11 mouse cellular contexts compared by ENCODE assay signal in genomic region chr11:46089081-46089713, GRCm38 (mm10). TPM values are rescaled to one million over a fixed set of nuclear protein-coding genes. Genes with fewer than 3 reads are reported as not detected.
DNase-seq lines count a peak whose midpoint lies in the region; ATAC-seq and TF ChIP-seq lines count a peak whose summit lies in the region.
"Had no signal": no experiment of that assay in that cellular context is flagged by ENCODE, and none has a peak within 500 bp of the region (broad histone marks: within the 10 kb centered on the region; RNA-seq: fewer than 3 reads in every experiment).

No protein-coding gene starts in this region.

- no peak overlapping the region for H3K4me3 ChIP-seq in heart, embryonic 12.5 days
- H3K4me3 ChIP-seq in embryonic fibroblast, embryonic 13.5 days (ENCODE audit: insufficient read depth, low read length): no peak overlapping the region
- no peak overlapping the region for H3K4me3 ChIP-seq in liver, embryonic 11.5 days (ENCODE audit: low read depth, low read length)
- no peak overlapping the region for H3K4me3 ChIP-seq in midbrain, embryonic 14.5 days (replicated peaks; ENCODE audit: low read depth, low read length)
- H3K4me3 ChIP-seq: embryonic facial prominence, embryonic 13.5 days; hindbrain, embryonic 13.5 days; midbrain, embryonic 10.5 days had no signal

- H3K4me1 ChIP-seq in heart, embryonic 12.5 days (replicated peaks): peaks cover 74% of the 10 kb centered on the region
- peaks cover 33% of the 10 kb centered on the region for H3K4me1 ChIP-seq in embryonic fibroblast, embryonic 13.5 days (ENCODE audit: control insufficient read depth, insufficient read depth, low read length)
- H3K4me1 ChIP-seq in liver, embryonic 11.5 days (replicated peaks; ENCODE audit: control insufficient read depth, insufficient read depth, low read length): peaks cover 34% of the 10 kb centered on the region
- H3K4me1 ChIP-seq in midbrain, embryonic 14.5 days (ENCODE audit: control insufficient read depth, insufficient read depth, low read length): no peaks in the 10 kb centered on the region

- DNase-seq in heart, postnatal 36 days: no peak
- DNase-seq in 3T3-L1 (ENCODE audit: low read depth, low spot score): peak; percentile 23
- no peak for DNase-seq in liver, embryonic 11.5 days (ENCODE audit: low spot score)
- DNase-seq in midbrain, embryonic 14.5 days: no peak
- DNase-seq in testis, postnatal 14 days (ENCODE audit: low spot score): no peak
- no peak for DNase-seq in left cerebral cortex, adult 18-20 months (ENCODE audit: low spot score in 2 of 2)

- ATAC-seq in heart, embryonic 12.5 days (ENCODE audit: insufficient number of reproducible peaks, low FRiP score): peak; percentile 49
- 0 out of 2 replicates have a peak, but pooled peaks have one; percentile 19 for ATAC-seq in liver, embryonic 11.5 days (replicated peaks; ENCODE audit: low FRiP score)
- ATAC-seq in midbrain, embryonic 14.5 days (ENCODE audit: low FRiP score, low TSS enrichment): no peak

- H3K4me2 ChIP-seq in heart, embryonic 12.5 days: no peak overlapping the region
- H3K4me2 ChIP-seq in liver, embryonic 11.5 days: no peak overlapping the region
- H3K4me2 ChIP-seq in midbrain, embryonic 14.5 days (ENCODE audit: low read length): no peak overlapping the region
- H3K4me2 ChIP-seq: embryonic facial prominence, embryonic 13.5 days; hindbrain, embryonic 13.5 days had no signal

- intact Hi-C loops in heart, postnatal 36 days (cut with DNase I): no loop called here

- TF ChIP-seq CTCF in embryonic fibroblast, embryonic 13.5 days (IDR thresholded peaks at IDR 0.05; ENCODE audit: borderline replicate concordance, insufficient read depth, low read length): no peak

- peaks cover 38% of the 10 kb centered on the region for H3K36me3 ChIP-seq in heart, embryonic 12.5 days
- no peaks in the 10 kb centered on the region for H3K36me3 ChIP-seq in liver, embryonic 11.5 days (ENCODE audit: control insufficient read depth, insufficient read depth, low read length)
- no peaks in the 10 kb centered on the region for H3K36me3 ChIP-seq in midbrain, embryonic 14.5 days (ENCODE audit: control insufficient read depth, insufficient read depth, low read length)
- H3K36me3 ChIP-seq: midbrain, embryonic 10.5 days had no signal

- peak overlapping the region; percentile 65 for H3K27ac ChIP-seq in heart, embryonic 12.5 days (ENCODE audit: poor library complexity, severe bottlenecking)
- H3K27ac ChIP-seq in embryonic fibroblast, embryonic 13.5 days (ENCODE audit: insufficient read depth, low read length): peak overlapping the region; percentile 83
- H3K27ac ChIP-seq in liver, embryonic 11.5 days (ENCODE audit: low read depth, low read length): peak overlapping the region; percentile 11
- H3K27ac ChIP-seq in midbrain, embryonic 14.5 days (replicated peaks; ENCODE audit: low read depth, low read length): no peak overlapping the region
- H3K27ac ChIP-seq: embryonic facial prominence, embryonic 13.5 days; hindbrain, embryonic 13.5 days; midbrain, embryonic 10.5 days had no signal

- no peak for TF ChIP-seq POLR2A in embryonic fibroblast, embryonic 13.5 days (IDR thresholded peaks at IDR 0.05; ENCODE audit: low read depth, low read length)

- WGBS in heart, embryonic 12.5 days: 51% methylated on average over 4 of the region's 4 CpGs
- 48% methylated on average over 4 of the region's 4 CpGs for WGBS in liver, embryonic 11.5 days
- 86% methylated on average over 4 of the region's 4 CpGs for WGBS in midbrain, embryonic 14.5 days

- no peaks in the 10 kb centered on the region for H3K27me3 ChIP-seq in heart, embryonic 12.5 days (replicated peaks)
- H3K27me3 ChIP-seq in liver, embryonic 11.5 days (replicated peaks; ENCODE audit: control insufficient read depth, insufficient read depth, low read length): no peaks in the 10 kb centered on the region
- no peaks in the 10 kb centered on the region for H3K27me3 ChIP-seq in midbrain, embryonic 14.5 days (ENCODE audit: control insufficient read depth, insufficient read depth, low read length)
- H3K27me3 ChIP-seq: embryonic facial prominence, embryonic 13.5 days; hindbrain, embryonic 13.5 days had no signal

- no peak overlapping the region for H3K9ac ChIP-seq in heart, embryonic 12.5 days
- H3K9ac ChIP-seq in liver, embryonic 11.5 days (ENCODE audit: low read depth, low read length): no peak overlapping the region
- H3K9ac ChIP-seq in midbrain, embryonic 14.5 days (replicated peaks; ENCODE audit: low read length): no peak overlapping the region
- H3K9ac ChIP-seq: embryonic facial prominence, embryonic 13.5 days; hindbrain, embryonic 13.5 days had no signal

- H3K9me3 ChIP-seq in heart, embryonic 12.5 days (replicated peaks): no peaks in the 10 kb centered on the region
- H3K9me3 ChIP-seq in liver, embryonic 11.5 days (ENCODE audit: control insufficient read depth, low read length): no peaks in the 10 kb centered on the region
- H3K9me3 ChIP-seq in midbrain, embryonic 14.5 days (ENCODE audit: control insufficient read depth, low read length): no peaks in the 10 kb centered on the region
- H3K9me3 ChIP-seq: embryonic facial prominence, embryonic 13.5 days; hindbrain, embryonic 13.5 days; midbrain, embryonic 10.5 days had no signal

RNA-seq across cellular contexts. Expression of gene Adam19, which starts 33.4 kb away (rescaled TPM):
- 44.2 and 48.3 TPM in 2 replicates for polyA plus RNA-seq in heart, embryonic 12.5 days (2016; fragmentation: Nextera tagmentation; extraction: Ambion mirVana)
- 10 to 100 TPM; 21.2 to 49.2 TPM for total RNA-seq in heart, postnatal 36 days (2021)
- 91.6 and 111 TPM in 2 replicates for polyA plus RNA-seq in embryonic fibroblast, embryonic 13.5 days (2011; ENCODE audit: insufficient read length, low read depth, missing spikeins)
- 8.5 and 8.8 TPM in 2 replicates for polyA plus RNA-seq in liver, embryonic 11.5 days (2014; fragmentation: Nextera tagmentation; extraction: Ambion mirVana)
- polyA plus RNA-seq in midbrain, embryonic 14.5 days (2014; fragmentation: Nextera tagmentation; extraction: Ambion mirVana): 7.0 and 8.3 TPM in 2 replicates
- total RNA-seq in left cerebral cortex, adult 18-20 months (2021): 10 to 100 TPM; 12.8 to 16.1 TPM

RNA-seq across cellular contexts. Expression of gene Gm12166, which starts 37.1 kb away (rescaled TPM):
- polyA plus RNA-seq in heart, embryonic 12.5 days (2016; fragmentation: Nextera tagmentation; extraction: Ambion mirVana): 3.4 and 4.0 TPM in 2 replicates
- total RNA-seq in heart, postnatal 36 days (2021): 1 to 10 TPM; 1.3 to 1.9 TPM
- 3.0 and 15.8 TPM in 2 replicates for polyA plus RNA-seq in embryonic fibroblast, embryonic 13.5 days (2011; ENCODE audit: insufficient read length, low read depth, missing spikeins)
- polyA plus RNA-seq in liver, embryonic 11.5 days (2014; fragmentation: Nextera tagmentation; extraction: Ambion mirVana): 5.5 and 6.6 TPM in 2 replicates
- 5.6 and 6.0 TPM in 2 replicates for polyA plus RNA-seq in midbrain, embryonic 14.5 days (2014; fragmentation: Nextera tagmentation; extraction: Ambion mirVana)
- total RNA-seq in left cerebral cortex, adult 18-20 months (2021): 1 to 10 TPM; 1.3 to 1.7 TPM
